Mouse (Mus musculus) embryonic facial prominence, embryonic 13.5 days (tissue): ENCODE measurements at regions not wholly inside any gene's neighbourhood (a gene's known extent, or its start where the extent isn't known, plus 50 kb on each side); places are given as distances from the start of the nearest gene placed in this dataset.

Experiments
- ATAC-seq: fragments of 200-750 bp; cut with Nextera tagmentation; 2 replicates; pipeline ENCODE4 v1.8.0; 2017; ENCODE audit warnings: low read depth; ENCODE audit not compliant: insufficient number of reproducible peaks, insufficient read depth, low FRiP score, low TSS enrichment
- H3K27ac ChIP-seq: fragments of 300-500 bp; sonication (generic); 2 replicates; pipeline ENCODE4 v1.5.1; 2015; ENCODE audit warnings: moderate library complexity, mild to moderate bottlenecking, inconsistent platforms
- H3K27me3 ChIP-seq: fragments of 300-500 bp; sonication (generic); 2 replicates; pipeline ENCODE4 v1.6.1; 2015; ENCODE audit warnings: mild to moderate bottlenecking, inconsistent platforms
- H3K36me3 ChIP-seq: fragments of 300-500 bp; sonication (generic); 2 replicates; pipeline ENCODE4 v1.6.1; 2015; ENCODE audit warnings: mild to moderate bottlenecking, inconsistent platforms
- H3K4me1 ChIP-seq: fragments of 300-500 bp; sonication (generic); 2 replicates; pipeline ENCODE4 v1.6.1; 2015; ENCODE audit warnings: inconsistent platforms
- H3K4me2 ChIP-seq: fragments of 300-500 bp; sonication (generic); 2 replicates; pipeline ENCODE4 v1.6.1; 2015; ENCODE audit warnings: moderate library complexity, mild to moderate bottlenecking, inconsistent platforms
- H3K4me3 ChIP-seq: fragments of 300-500 bp; sonication (generic); 2 replicates; pipeline ENCODE4 v1.5.1; 2015; ENCODE audit warnings: mild to moderate bottlenecking, inconsistent platforms
- H3K9ac ChIP-seq: fragments of 300-500 bp; sonication (generic); 2 replicates; pipeline ENCODE4 v1.6.1; 2015; ENCODE audit warnings: mild to moderate bottlenecking, inconsistent platforms
- H3K9me3 ChIP-seq: fragments of 300-500 bp; sonication (generic); 2 replicates; pipeline ENCODE4 v1.6.1; 2016; ENCODE audit warnings: inconsistent platforms
- WGBS: fragments of 180-500 bp; shearing (Covaris S2); methylation state at CpG from one replicate; pipeline ENCODE4 v1.1.7; 2015; ENCODE audit warnings: mixed read lengths; 5-methylcytosine and 5-hydroxymethylcytosine counted together

DNA sequence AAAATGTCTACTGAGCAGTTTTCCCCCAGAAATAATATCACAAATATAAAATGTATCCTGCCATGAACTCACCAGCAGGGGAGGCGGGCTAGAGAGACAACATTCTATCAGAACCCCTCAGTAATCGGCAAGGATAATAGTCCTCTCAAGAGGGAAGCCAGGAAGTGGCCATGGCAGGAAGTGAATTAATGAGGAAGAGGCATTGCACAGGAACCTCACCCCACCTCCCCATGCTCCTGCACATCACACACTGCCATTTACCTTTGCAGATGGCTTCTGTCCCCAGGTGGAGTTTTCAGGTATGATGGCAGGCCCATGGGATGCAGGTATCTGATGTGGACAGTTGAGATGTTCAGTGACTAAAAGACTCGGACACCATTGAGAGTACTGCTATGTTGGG, 185.9 kb upstream of the Tgfbr2 start:
- 70% methylated on average over 3 of the region's 3 CpGs for WGBS
- Histone ChIP-seq H3K4me1 (no peaks in the 10 kb centered on the region), H3K9ac (no peak overlapping the region)

DNA sequence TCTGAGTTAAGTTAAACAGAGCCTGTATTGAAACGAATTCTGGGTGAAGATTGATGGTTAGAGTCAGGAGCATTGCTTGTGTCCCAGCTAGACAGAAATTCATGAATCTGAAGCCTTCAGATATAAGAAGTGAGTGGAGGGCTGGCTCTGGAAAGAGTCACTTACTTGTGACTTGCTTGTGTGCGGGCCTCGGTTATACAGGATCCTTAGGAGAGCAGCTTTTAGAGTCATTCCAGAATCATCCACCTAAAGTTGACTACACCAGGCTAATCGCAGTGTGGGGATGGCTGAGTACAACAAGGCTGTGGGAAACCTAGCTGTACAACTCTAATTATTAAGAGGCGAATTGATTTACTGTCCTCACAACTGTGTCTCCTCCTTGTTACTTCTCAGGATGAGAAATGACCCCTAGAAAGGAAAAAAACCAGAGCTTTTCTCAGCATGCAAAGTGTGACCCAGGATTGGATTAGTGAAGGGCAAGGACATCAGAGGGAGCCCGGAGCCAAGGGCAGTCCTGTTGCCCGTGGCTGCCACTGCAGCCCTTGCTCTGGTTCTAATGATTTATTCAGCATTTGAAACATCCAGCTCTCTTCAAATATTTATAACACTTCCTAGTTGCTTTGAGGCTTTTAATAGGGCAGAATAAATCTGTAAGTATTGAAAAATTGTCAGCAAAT, 179.0 kb upstream of the Tgfbr2 start:
- no peaks in the 10 kb centered on the region for H3K27me3 ChIP-seq
- H3K9me3 ChIP-seq = no peaks in the 10 kb centered on the region
- H3K9ac ChIP-seq = no peak overlapping the region
- H3K27ac ChIP-seq = no peak overlapping the region
- no peak for ATAC-seq
- H3K4me3 ChIP-seq = no peak overlapping the region
- 0 out of 2 replicates have a peak, but pooled peaks cover 11% of the 10 kb centered on the region for H3K4me1 ChIP-seq
- 80% methylated on average over 7 of the region's 7 CpGs for WGBS
- H3K36me3 ChIP-seq = no peaks in the 10 kb centered on the region
- no peak overlapping the region for H3K4me2 ChIP-seq

More for the DNA sequence above, 185.9 kb upstream of the Tgfbr2 start:
- Histone ChIP-seq H3K4me2 (no peak overlapping the region), H3K4me3 (no peak overlapping the region), H3K36me3 (no peaks in the 10 kb centered on the region), H3K9me3 (no peaks in the 10 kb centered on the region), H3K27me3 (no peaks in the 10 kb centered on the region), H3K27ac (no peak overlapping the region)
- no peak for ATAC-seq

DNA sequence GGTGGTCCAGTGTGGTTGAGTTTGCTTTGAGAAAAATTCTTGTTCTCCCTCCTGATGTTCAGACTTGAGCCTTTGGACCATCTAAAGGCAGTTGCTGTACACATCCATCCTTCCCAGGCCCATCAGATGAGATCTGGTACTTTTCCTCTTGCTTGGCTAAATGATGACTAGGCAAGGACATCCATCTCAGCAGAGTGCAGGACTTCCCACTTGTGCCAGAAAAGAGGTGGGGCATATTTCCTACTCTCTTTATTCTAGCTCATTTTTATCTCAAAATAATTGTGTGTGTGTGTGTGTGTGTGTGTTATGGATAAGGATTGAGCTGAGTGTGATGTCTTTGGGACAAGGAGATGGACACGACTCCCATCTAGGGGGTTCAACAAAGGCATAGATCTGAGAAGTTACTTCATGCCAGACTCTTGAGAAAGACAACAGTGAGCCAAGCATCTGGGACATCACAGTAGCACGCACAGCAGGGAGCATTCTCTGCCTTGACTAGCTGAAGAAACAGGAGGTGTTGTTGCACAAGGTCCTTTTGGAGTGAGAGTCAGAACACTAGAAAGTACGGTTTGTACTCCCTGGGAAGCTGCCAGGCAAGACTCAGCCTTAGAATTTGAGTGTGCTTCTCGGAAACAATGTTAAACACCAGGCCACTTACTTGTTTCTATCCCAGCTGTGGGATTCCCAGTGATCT, 177.8 kb upstream of the Tgfbr2 start:
- H3K9ac ChIP-seq = no peak overlapping the region
- H3K27me3 ChIP-seq = no peaks in the 10 kb centered on the region
- H3K4me1 ChIP-seq = 0 out of 2 replicates have a peak, but pooled peaks cover 11% of the 10 kb centered on the region
- 80% methylated on average over 4 of the region's 4 CpGs for WGBS
- H3K27ac ChIP-seq = no peak overlapping the region
- no peak for ATAC-seq
- H3K4me2 ChIP-seq = no peak overlapping the region
- no peak overlapping the region for H3K4me3 ChIP-seq
- H3K9me3 ChIP-seq = no peaks in the 10 kb centered on the region
- H3K36me3 ChIP-seq = no peaks in the 10 kb centered on the region

DNA sequence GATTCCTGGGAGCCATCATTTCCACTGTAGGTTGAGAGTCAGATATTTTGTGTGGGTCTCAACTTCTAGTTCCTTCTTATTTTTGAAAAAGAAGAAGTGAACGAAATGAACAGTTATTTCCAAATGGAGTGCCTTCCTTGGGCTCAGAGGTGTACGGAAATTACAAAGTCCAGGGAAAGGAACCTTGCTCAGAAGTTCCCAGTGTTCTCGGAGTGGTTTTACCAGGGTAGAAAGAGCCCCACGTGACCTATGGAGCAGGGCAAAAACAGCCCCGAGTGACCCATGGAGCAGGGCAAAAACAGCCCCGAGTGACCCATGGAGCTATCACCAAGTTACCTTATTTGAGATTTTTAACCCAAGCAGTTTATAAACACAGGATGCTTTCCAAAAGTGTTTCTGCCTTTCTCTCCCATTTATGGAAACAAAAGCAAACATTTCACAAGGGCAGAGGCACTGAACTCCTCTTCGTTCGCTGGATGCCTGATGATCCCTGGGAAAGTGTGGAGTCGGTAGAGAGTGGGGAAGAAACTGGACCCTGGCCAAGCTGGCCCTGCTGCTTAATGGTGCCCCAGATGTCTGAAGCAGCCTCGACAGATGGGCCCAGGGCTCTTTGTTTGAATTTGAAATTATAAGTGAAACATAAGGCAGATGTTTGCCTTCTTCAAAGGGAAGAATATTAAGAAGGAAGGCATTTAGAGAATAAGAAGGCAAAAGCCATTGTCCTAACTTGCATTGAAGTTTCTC, 175.8 kb upstream of the Tgfbr2 start:
- H3K9ac ChIP-seq = no peak overlapping the region
- no peaks in the 10 kb centered on the region for H3K36me3 ChIP-seq
- no peaks in the 10 kb centered on the region for H3K9me3 ChIP-seq
- H3K27ac ChIP-seq = peak overlapping the region; percentile 36; the same call in 1 of the 2 replicates
- H3K4me1 ChIP-seq = 0 out of 2 replicates have a peak, but pooled peaks cover 11% of the 10 kb centered on the region
- no peak for ATAC-seq
- no peak overlapping the region for H3K4me3 ChIP-seq
- 61% methylated on average over 10 of the region's 10 CpGs for whole genome bisulfite sequencing
- H3K27me3 ChIP-seq = no peaks in the 10 kb centered on the region
- H3K4me2 ChIP-seq = no peak overlapping the region

DNA sequence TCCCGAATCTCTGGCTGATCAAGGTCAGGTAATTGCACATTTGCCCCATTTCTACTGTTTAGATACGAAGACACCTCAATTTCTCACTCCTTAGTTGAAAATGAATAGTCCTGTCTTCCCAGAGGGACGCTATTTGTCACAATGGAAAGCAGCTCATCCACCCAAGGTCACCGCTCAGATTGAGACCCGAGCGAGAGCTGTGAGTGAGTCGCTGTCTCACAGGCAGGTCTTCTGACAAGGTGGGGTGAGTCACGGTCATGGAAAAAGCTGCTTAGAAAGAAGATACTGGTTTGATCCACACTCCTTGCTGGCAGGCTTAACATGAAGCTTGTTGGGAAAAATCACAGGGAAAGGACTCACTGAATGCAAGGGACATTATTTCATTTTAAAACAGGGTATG, 171.9 kb upstream of the Tgfbr2 start:
- no peaks in the 10 kb centered on the region for H3K27me3 ChIP-seq
- no peak overlapping the region for H3K9ac ChIP-seq
- no peak overlapping the region for H3K4me3 ChIP-seq
- no peak overlapping the region for H3K4me2 ChIP-seq
- H3K9me3 ChIP-seq = no peaks in the 10 kb centered on the region
- no peaks in the 10 kb centered on the region for H3K36me3 ChIP-seq
- H3K27ac ChIP-seq = no peak overlapping the region
- no peak for ATAC-seq
- 91% methylated on average over 8 of the region's 8 CpGs for WGBS
- 0 out of 2 replicates have a peak, but pooled peaks cover 11% of the 10 kb centered on the region for H3K4me1 ChIP-seq

DNA sequence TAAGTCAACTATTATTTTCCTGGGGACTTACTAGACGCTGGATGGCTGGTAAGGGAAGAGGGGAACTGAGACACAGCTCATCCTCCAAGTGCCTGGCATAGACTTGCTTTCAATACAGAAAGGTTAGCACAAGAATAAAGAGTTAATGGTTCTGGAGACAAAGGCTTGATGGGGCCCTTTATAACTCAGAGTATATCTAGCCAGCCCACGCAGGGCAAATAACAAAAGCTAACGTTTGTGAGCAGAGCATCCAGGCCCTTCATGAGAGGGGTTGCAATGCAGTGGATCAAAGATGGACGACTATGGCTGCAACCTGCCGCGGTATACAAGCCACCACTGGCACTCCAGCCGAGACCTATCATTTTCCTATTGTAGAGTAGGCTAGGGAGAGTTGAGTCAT, 171.3 kb upstream of the Tgfbr2 start:
- H3K27me3 ChIP-seq = no peaks in the 10 kb centered on the region
- no peak overlapping the region for H3K4me3 ChIP-seq
- no peak overlapping the region for H3K27ac ChIP-seq
- no peaks in the 10 kb centered on the region for H3K36me3 ChIP-seq
- no peaks in the 10 kb centered on the region for H3K9me3 ChIP-seq
- 90% methylated on average over 7 of the region's 7 CpGs for WGBS
- H3K9ac ChIP-seq = no peak overlapping the region
- 0 out of 2 replicates have a peak, but pooled peaks cover 9% of the 10 kb centered on the region for H3K4me1 ChIP-seq
- no peak for ATAC-seq
- H3K4me2 ChIP-seq = no peak overlapping the region

DNA sequence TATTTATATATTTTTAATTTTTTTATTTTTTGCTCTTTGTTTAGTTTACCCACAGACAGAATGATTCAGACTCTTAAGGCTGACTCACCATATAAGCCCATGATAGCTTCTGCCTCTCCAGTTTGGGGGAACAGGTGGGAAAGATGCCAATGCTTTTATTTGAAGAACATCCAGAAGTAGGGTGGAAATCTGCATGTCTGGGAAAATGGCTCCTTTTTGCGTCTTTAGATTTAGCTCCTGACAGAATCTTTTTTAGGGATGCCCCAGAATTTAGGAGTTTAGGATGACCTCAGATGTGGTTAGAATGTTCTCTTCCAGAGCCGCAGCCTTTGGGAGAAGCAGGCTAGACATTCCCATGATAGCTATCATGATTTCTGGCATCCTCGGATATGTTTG, 167.9 kb upstream of the Tgfbr2 start:
- H3K4me3 ChIP-seq = no peak overlapping the region
- ATAC-seq = no peak
- no peaks in the 10 kb centered on the region for H3K36me3 ChIP-seq
- H3K9ac ChIP-seq = no peak overlapping the region
- H3K27me3 ChIP-seq = no peaks in the 10 kb centered on the region
- H3K27ac ChIP-seq = no peak overlapping the region
- no peaks in the 10 kb centered on the region for H3K9me3 ChIP-seq
- WGBS = 77% methylated on average over 3 of the region's 3 CpGs
- no peak overlapping the region for H3K4me2 ChIP-seq
- no peaks in the 10 kb centered on the region for H3K4me1 ChIP-seq

DNA sequence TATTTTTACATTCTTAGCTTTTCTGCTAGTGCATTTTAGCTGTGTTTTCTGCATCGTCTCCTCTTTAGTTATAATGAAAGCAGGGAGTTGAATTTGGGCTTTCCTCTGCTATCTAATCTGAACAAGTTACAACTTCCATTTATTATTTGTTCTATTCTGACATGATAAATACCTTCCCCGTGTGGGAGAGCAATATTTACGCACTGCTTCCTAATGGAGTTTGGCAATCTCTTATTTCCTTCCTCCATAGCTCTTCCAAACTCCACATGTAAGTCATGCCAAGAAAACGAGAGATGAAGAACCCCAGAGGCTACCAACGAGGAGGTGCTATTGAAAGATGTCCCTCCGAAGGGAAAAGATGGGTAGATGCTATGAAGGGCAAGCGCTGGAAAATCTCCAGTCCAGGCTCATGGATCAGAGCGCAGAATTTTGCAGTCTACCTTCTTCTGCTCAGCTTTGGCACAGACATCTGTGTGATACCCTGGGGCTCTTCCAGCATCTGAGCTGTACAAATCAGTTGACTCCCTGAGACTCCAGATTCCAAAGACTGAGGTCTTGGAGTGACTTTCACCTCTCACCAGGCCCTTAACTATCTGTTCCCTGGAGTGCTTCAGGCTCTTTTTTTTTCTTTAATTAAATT, 167.4 kb upstream of the Tgfbr2 start:
- no peak overlapping the region for H3K4me2 ChIP-seq
- no peaks in the 10 kb centered on the region for H3K4me1 ChIP-seq
- ATAC-seq = no peak
- WGBS = 79% methylated on average over 8 of the region's 8 CpGs
- H3K4me3 ChIP-seq = no peak overlapping the region
- H3K9ac ChIP-seq = no peak overlapping the region
- no peaks in the 10 kb centered on the region for H3K9me3 ChIP-seq
- H3K27me3 ChIP-seq = no peaks in the 10 kb centered on the region
- no peaks in the 10 kb centered on the region for H3K36me3 ChIP-seq
- no peak overlapping the region for H3K27ac ChIP-seq

DNA sequence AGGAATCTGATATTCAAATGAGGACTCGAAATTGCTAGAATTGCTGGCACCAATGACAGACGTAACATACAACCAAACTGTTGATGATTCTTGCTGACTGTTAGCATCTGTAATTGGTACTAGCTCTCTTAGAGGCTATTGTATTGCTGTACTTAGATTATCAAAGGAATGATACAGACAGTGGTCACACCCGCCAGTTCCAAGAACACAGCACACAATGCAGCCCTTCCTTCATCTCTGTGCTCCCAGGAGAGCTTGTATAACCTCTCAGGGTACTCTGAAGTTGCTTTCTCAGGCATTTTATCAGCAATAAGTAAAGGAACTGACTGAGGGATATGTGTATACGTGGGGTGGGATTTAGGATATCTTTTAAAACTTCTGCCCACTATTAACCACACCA, 166.8 kb upstream of the Tgfbr2 start:
- no peak for ATAC-seq
- no peaks in the 10 kb centered on the region for H3K4me1 ChIP-seq
- H3K9me3 ChIP-seq = no peaks in the 10 kb centered on the region
- H3K4me3 ChIP-seq = no peak overlapping the region
- 71% methylated on average over 4 of the region's 4 CpGs for WGBS
- no peaks in the 10 kb centered on the region for H3K36me3 ChIP-seq
- H3K4me2 ChIP-seq = no peak overlapping the region
- no peak overlapping the region for H3K9ac ChIP-seq
- no peaks in the 10 kb centered on the region for H3K27me3 ChIP-seq
- no peak overlapping the region for H3K27ac ChIP-seq

DNA sequence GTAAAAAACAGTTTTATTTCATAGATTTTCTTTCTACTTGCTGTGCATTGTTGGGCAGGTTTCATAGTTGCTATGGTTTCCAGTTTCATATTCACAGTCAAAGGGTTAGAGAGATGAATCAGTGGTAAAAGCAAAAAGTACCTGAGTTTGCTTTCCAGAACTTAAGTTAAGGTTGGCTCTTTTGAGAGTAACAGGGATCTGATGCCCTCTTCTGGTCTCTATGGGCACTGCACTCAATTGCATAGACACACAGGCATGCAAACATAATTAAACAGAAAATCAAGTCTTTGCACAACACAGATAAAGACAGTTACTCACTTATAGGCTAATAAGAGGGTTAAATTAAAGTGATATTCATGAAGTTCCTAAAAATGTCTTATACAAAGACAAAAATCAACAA, 165.8 kb upstream of the Tgfbr2 start:
- no peaks in the 10 kb centered on the region for H3K9me3 ChIP-seq
- H3K9ac ChIP-seq = no peak overlapping the region
- no peak overlapping the region for H3K4me2 ChIP-seq
- no peaks in the 10 kb centered on the region for H3K27me3 ChIP-seq
- ATAC-seq = no peak
- H3K27ac ChIP-seq = no peak overlapping the region
- H3K36me3 ChIP-seq = no peaks in the 10 kb centered on the region
- H3K4me3 ChIP-seq = no peak overlapping the region
- H3K4me1 ChIP-seq = no peaks in the 10 kb centered on the region

DNA sequence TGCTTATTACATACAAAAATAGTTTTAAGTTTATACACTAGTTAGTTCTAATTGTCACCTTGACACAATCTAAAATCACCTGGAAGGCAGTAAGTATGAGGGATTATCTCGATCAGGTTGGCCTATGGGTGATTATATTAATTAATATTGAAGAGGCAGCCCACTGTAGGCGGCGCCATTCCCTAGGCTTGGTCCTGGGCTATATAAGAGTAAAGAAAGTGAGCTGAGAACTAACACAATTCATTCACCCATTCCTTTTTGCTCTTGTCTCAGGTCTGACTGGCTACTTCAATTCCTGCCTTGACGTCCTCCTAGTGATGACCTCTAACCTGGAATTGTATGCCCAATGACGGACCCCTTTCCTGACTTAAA, 163.6 kb upstream of the Tgfbr2 start:
- no peaks in the 10 kb centered on the region for H3K9me3 ChIP-seq
- no peak overlapping the region for H3K4me3 ChIP-seq
- no peak overlapping the region for H3K4me2 ChIP-seq
- WGBS = 84% methylated on average over 5 of the region's 5 CpGs
- no peaks in the 10 kb centered on the region for H3K27me3 ChIP-seq
- no peaks in the 10 kb centered on the region for H3K4me1 ChIP-seq
- H3K27ac ChIP-seq = no peak overlapping the region
- no peaks in the 10 kb centered on the region for H3K36me3 ChIP-seq
- no peak for ATAC-seq
- no peak overlapping the region for H3K9ac ChIP-seq
